In genomic region chr6:144166651-144167050, GRCm38 (mm10) we compare ENCODE assay signal across 10 mouse cellular contexts.
DNase-seq lines count a peak whose midpoint lies in the region; ATAC-seq and TF ChIP-seq lines count a peak whose summit lies in the region.
"Had no signal": no experiment of that assay in that cellular context is flagged by ENCODE, and none has a peak within 500 bp of the region (broad histone marks: within the 10 kb centered on the region; RNA-seq: fewer than 3 reads in every experiment).

No protein-coding gene starts in this region.

- H3K9ac ChIP-seq in hindbrain, embryonic 11.5 days (ENCODE audit: low read depth, low read length): no peak overlapping the region
- no peak overlapping the region for H3K9ac ChIP-seq in hindbrain, embryonic 14.5 days
- no peak overlapping the region for H3K9ac ChIP-seq in embryonic facial prominence, embryonic 11.5 days (replicated peaks; ENCODE audit: low read length)
- H3K9ac ChIP-seq in embryonic facial prominence, embryonic 14.5 days (ENCODE audit: low read depth, low read length): no peak overlapping the region; the same call in 1 of the 2 replicates
- H3K9ac ChIP-seq in limb, embryonic 14.5 days (ENCODE audit: low read depth, low read length, severe bottlenecking): no peak overlapping the region

- 56% methylated on average over 8 of the region's 8 CpGs for WGBS in hindbrain, embryonic 11.5 days
- WGBS in hindbrain, embryonic 14.5 days: 54% methylated on average over 8 of the region's 8 CpGs
- WGBS in embryonic facial prominence, embryonic 11.5 days: 62% methylated on average over 8 of the region's 8 CpGs
- WGBS in embryonic facial prominence, embryonic 14.5 days: 61% methylated on average over 8 of the region's 8 CpGs
- 62% methylated on average over 8 of the region's 8 CpGs for WGBS in limb, embryonic 14.5 days

- H3K27me3 ChIP-seq in hindbrain, embryonic 11.5 days (ENCODE audit: control insufficient read depth, insufficient read depth, low read length): no peaks in the 10 kb centered on the region
- H3K27me3 ChIP-seq in hindbrain, embryonic 14.5 days (ENCODE audit: control insufficient read depth, insufficient read depth, low read length): no peaks in the 10 kb centered on the region
- no peaks in the 10 kb centered on the region for H3K27me3 ChIP-seq in embryonic facial prominence, embryonic 11.5 days (ENCODE audit: control insufficient read depth, insufficient read depth, low read length)
- H3K27me3 ChIP-seq in embryonic facial prominence, embryonic 14.5 days (replicated peaks; ENCODE audit: control insufficient read depth, insufficient read depth, low read length): no peaks in the 10 kb centered on the region
- H3K27me3 ChIP-seq in limb, embryonic 14.5 days (ENCODE audit: control insufficient read depth, insufficient read depth, low read length): no peaks in the 10 kb centered on the region

- peak; percentile 27 for DNase-seq in hindbrain, embryonic 11.5 days (ENCODE audit: low spot score)
- DNase-seq in hindbrain, embryonic 14.5 days (ENCODE audit: low spot score): no peak
- no peak for DNase-seq in embryonic facial prominence, embryonic 11.5 days (ENCODE audit: low spot score)
- no peak for DNase-seq in embryonic facial prominence, embryonic 14.5 days (ENCODE audit: low spot score)
- no peak for DNase-seq in limb, embryonic 14.5 days (ENCODE audit: low spot score)
- DNase-seq in right cerebral cortex, postnatal 4 days: no peak
- DNase-seq in kidney, adult 18-20 months: no peak
- DNase-seq: lung, postnatal 14 days had no signal

- peak overlapping the region; percentile 63 for H3K27ac ChIP-seq in hindbrain, embryonic 11.5 days (ENCODE audit: low read depth, low read length)
- no peak overlapping the region for H3K27ac ChIP-seq in hindbrain, embryonic 14.5 days
- H3K27ac ChIP-seq in embryonic facial prominence, embryonic 11.5 days (replicated peaks; ENCODE audit: low read depth, low read length): peak overlapping the region; percentile 71
- no peak overlapping the region; the same call in 1 of the 2 replicates for H3K27ac ChIP-seq in embryonic facial prominence, embryonic 14.5 days (replicated peaks; ENCODE audit: low read depth, low read length)
- peak overlapping the region; percentile 44 for H3K27ac ChIP-seq in limb, embryonic 14.5 days (replicated peaks; ENCODE audit: low read depth, low read length)
- H3K27ac ChIP-seq: heart, embryonic 10.5 days had no signal

- no peak overlapping the region for H3K4me2 ChIP-seq in hindbrain, embryonic 11.5 days (replicated peaks; ENCODE audit: low read depth, low read length)
- no peak overlapping the region for H3K4me2 ChIP-seq in hindbrain, embryonic 14.5 days (replicated peaks)
- H3K4me2 ChIP-seq in embryonic facial prominence, embryonic 11.5 days (ENCODE audit: low read depth, low read length): no peak overlapping the region
- H3K4me2 ChIP-seq in embryonic facial prominence, embryonic 14.5 days (ENCODE audit: low read depth, low read length): peak overlapping the region; percentile 22; the same call in 1 of the 2 replicates
- H3K4me2 ChIP-seq in limb, embryonic 14.5 days (replicated peaks; ENCODE audit: low read depth, low read length, severe bottlenecking): no peak overlapping the region
- H3K4me2 ChIP-seq: liver, embryonic 11.5 days had no signal

- no peaks in the 10 kb centered on the region for H3K36me3 ChIP-seq in hindbrain, embryonic 11.5 days (ENCODE audit: control insufficient read depth, insufficient read depth, low read length)
- H3K36me3 ChIP-seq in hindbrain, embryonic 14.5 days (replicated peaks; ENCODE audit: control insufficient read depth, insufficient read depth): no peaks in the 10 kb centered on the region
- no peaks in the 10 kb centered on the region for H3K36me3 ChIP-seq in embryonic facial prominence, embryonic 11.5 days (replicated peaks; ENCODE audit: control insufficient read depth, insufficient read depth, low read depth, low read length)
- H3K36me3 ChIP-seq in embryonic facial prominence, embryonic 14.5 days (ENCODE audit: control insufficient read depth, insufficient read depth, low read length): no peaks in the 10 kb centered on the region
- no peaks in the 10 kb centered on the region for H3K36me3 ChIP-seq in limb, embryonic 14.5 days (ENCODE audit: control insufficient read depth, insufficient read depth, low read length)
- H3K36me3 ChIP-seq: heart, embryonic 10.5 days had no signal

- no peaks in the 10 kb centered on the region for H3K9me3 ChIP-seq in hindbrain, embryonic 11.5 days (ENCODE audit: control insufficient read depth, low read length)
- H3K9me3 ChIP-seq in hindbrain, embryonic 14.5 days (ENCODE audit: control insufficient read depth, low read length): no peaks in the 10 kb centered on the region
- H3K9me3 ChIP-seq in embryonic facial prominence, embryonic 11.5 days (replicated peaks; ENCODE audit: control insufficient read depth, low read length): no peaks in the 10 kb centered on the region
- no peaks in the 10 kb centered on the region for H3K9me3 ChIP-seq in embryonic facial prominence, embryonic 14.5 days (ENCODE audit: control insufficient read depth, low read length)
- no peaks in the 10 kb centered on the region for H3K9me3 ChIP-seq in limb, embryonic 14.5 days (ENCODE audit: control insufficient read depth, low read length)
- H3K9me3 ChIP-seq: heart, embryonic 10.5 days had no signal

- TF ChIP-seq POLR2A in limb, embryonic 14.5 days (IDR thresholded peaks at IDR 0.05; ENCODE audit: borderline replicate concordance, extremely low read depth, insufficient read depth, insufficient read length): no peak

- ATAC-seq in hindbrain, embryonic 11.5 days (ENCODE audit: low FRiP score): 0 out of 2 replicates have a peak, but pooled peaks have one; percentile 39
- no peak for ATAC-seq in hindbrain, embryonic 14.5 days (ENCODE audit: low FRiP score)
- ATAC-seq in embryonic facial prominence, embryonic 11.5 days (replicated peaks; ENCODE audit: insufficient number of reproducible peaks, low FRiP score, low TSS enrichment, low read depth): no peak
- ATAC-seq in embryonic facial prominence, embryonic 14.5 days (ENCODE audit: low read depth): no peak
- no peak for ATAC-seq in limb, embryonic 14.5 days (ENCODE audit: low FRiP score, low read depth)

- no peak overlapping the region for H3K4me3 ChIP-seq in hindbrain, embryonic 11.5 days (ENCODE audit: low read depth, low read length)
- no peak overlapping the region for H3K4me3 ChIP-seq in hindbrain, embryonic 14.5 days (replicated peaks; ENCODE audit: low read length)
- no peak overlapping the region for H3K4me3 ChIP-seq in embryonic facial prominence, embryonic 11.5 days (ENCODE audit: low read depth, low read length)
- no peak overlapping the region for H3K4me3 ChIP-seq in embryonic facial prominence, embryonic 14.5 days (ENCODE audit: low read depth, low read length)
- H3K4me3 ChIP-seq in limb, embryonic 14.5 days (replicated peaks; ENCODE audit: low read length): no peak overlapping the region
- H3K4me3 ChIP-seq: heart, embryonic 10.5 days had no signal

- peaks cover 3% of the 10 kb centered on the region; the same call in 1 of the 2 replicates for H3K4me1 ChIP-seq in hindbrain, embryonic 11.5 days (replicated peaks; ENCODE audit: control insufficient read depth, insufficient read depth, low read length)
- H3K4me1 ChIP-seq in hindbrain, embryonic 14.5 days (replicated peaks; ENCODE audit: control insufficient read depth, insufficient read depth, low read length): peaks cover 13% of the 10 kb centered on the region
- H3K4me1 ChIP-seq in embryonic facial prominence, embryonic 11.5 days (ENCODE audit: control insufficient read depth, insufficient read depth, low read length): no peaks in the 10 kb centered on the region; the same call in 1 of the 2 replicates
- H3K4me1 ChIP-seq in embryonic facial prominence, embryonic 14.5 days (ENCODE audit: control insufficient read depth, insufficient read depth, low read length): peaks cover 25% of the 10 kb centered on the region; the same call in 1 of the 2 replicates
- peaks cover 21% of the 10 kb centered on the region for H3K4me1 ChIP-seq in limb, embryonic 14.5 days (ENCODE audit: control insufficient read depth, insufficient read depth, low read length)
- H3K4me1 ChIP-seq: heart, embryonic 10.5 days had no signal

Comparison
In these comparisons a context has a peak if more than half of its experiments do, and no peak if none do; other contexts are left out.
1. H3K27ac ChIP-seq: peak in hindbrain, embryonic 11.5 days (single experiment), embryonic facial prominence, embryonic 11.5 days (single experiment) and limb, embryonic 14.5 days (single experiment); none in hindbrain, embryonic 14.5 days (single experiment) and embryonic facial prominence, embryonic 14.5 days (single experiment).